Mouse (Mus musculus): ENCODE measurements around the gene Il2ra. TPM values are rescaled to one million over a fixed set of nuclear protein-coding genes. Genes with fewer than 3 reads are reported as not detected.

Gene Il2ra
- total RNA-seq, 2 experiments from 2014 or later: 0.45 to 0.92 TPM

- Histone ChIP-seq H3K27ac (no peak within 1 kb of the TSS), H3K4me3 (no peak within 1 kb of the TSS)
- no peak for DNase-seq
- intact Hi-C loops (cut with DNase I): no loop called here
- no peak for TF ChIP-seq CTCF (IDR thresholded peaks at IDR 0.05)
These were observed 16.7 kb upstream of the Il2ra start, which contains the start of gene Gm17490 for GRCm38 (mm10) chr2:11625890-11626289. Gene Gm17490, minus strand, starts transcription at chr2:11626264.

- intact Hi-C loops (cut with DNase I): no loop called here
- Histone ChIP-seq H3K27ac (no peak overlapping the region), H3K4me3 (no peak overlapping the region)
- TF ChIP-seq CTCF (IDR thresholded peaks at IDR 0.05): no peak
- DNase-seq: no peak
These were observed 7.6 kb upstream of the Il2ra start for GRCm38 (mm10) chr2:11635035-11635434.

- no peak for TF ChIP-seq CTCF (IDR thresholded peaks at IDR 0.05)
- Histone ChIP-seq H3K4me3 (no peak overlapping the region), H3K27ac (no peak overlapping the region)
- no peak for DNase-seq
- intact Hi-C loops (cut with DNase I): no loop called here
These were observed 7.0 kb upstream of the Il2ra start for GRCm38 (mm10) chr2:11635471-11636137.

- no peak overlapping the region for H3K4me3 ChIP-seq
- no peak for TF ChIP-seq CTCF (IDR thresholded peaks at IDR 0.05)
- intact Hi-C loops (cut with DNase I): no loop called here
- no peak overlapping the region for H3K27ac ChIP-seq
- no peak for DNase-seq
These were observed 6.5 kb upstream of the Il2ra start for GRCm38 (mm10) chr2:11636138-11636480.

GRCm38 (mm10) chr2:11637115-11637514, 5.5 kb upstream of the Il2ra start:
- no peak for DNase-seq
- Histone ChIP-seq H3K27ac (no peak overlapping the region), H3K4me3 (no peak overlapping the region)
- no peak for TF ChIP-seq CTCF (IDR thresholded peaks at IDR 0.05)
- intact Hi-C loops (cut with DNase I): no loop called here

GRCm38 (mm10) chr2:11644057-11644456, 1.4 kb downstream of the Il2ra start:
- no peak overlapping the region for H3K27ac ChIP-seq
- no peak for TF ChIP-seq CTCF (IDR thresholded peaks at IDR 0.05)
- intact Hi-C loops (cut with DNase I): no loop called here
- no peak overlapping the region for H3K4me3 ChIP-seq
- DNase-seq: no peak

- Histone ChIP-seq H3K27ac (no peak overlapping the region; the same call in 1 of the 2 replicates), H3K4me3 (no peak overlapping the region)
- intact Hi-C loops (cut with DNase I): no loop called here
- no peak for DNase-seq
- no peak for TF ChIP-seq CTCF (IDR thresholded peaks at IDR 0.05)
These were observed 2.7 kb downstream of the Il2ra start for GRCm38 (mm10) chr2:11645297-11645696.

GRCm38 (mm10) chr2:11651476-11651875, 8.9 kb downstream of the Il2ra start:
- TF ChIP-seq CTCF (IDR thresholded peaks at IDR 0.05): no peak
- H3K4me3 ChIP-seq: no peak overlapping the region
- intact Hi-C loops (cut with DNase I): no loop called here

GRCm38 (mm10) chr2:11652196-11652595, 9.6 kb downstream of the Il2ra start:
- no peak overlapping the region for H3K27ac ChIP-seq
- intact Hi-C loops (cut with DNase I): no loop called here
- TF ChIP-seq CTCF (IDR thresholded peaks at IDR 0.05): no peak
- no peak for DNase-seq
- no peak overlapping the region for H3K4me3 ChIP-seq

More at GRCm38 (mm10) chr2:11651476-11651875, 8.9 kb downstream of the Il2ra start:
- DNase-seq: no peak
- no peak overlapping the region for H3K27ac ChIP-seq

GRCm38 (mm10) chr2:11652780-11653179, 10.2 kb downstream of the Il2ra start:
- DNase-seq: no peak
- intact Hi-C loops (cut with DNase I): no loop called here
- no peak overlapping the region for H3K27ac ChIP-seq
- no peak overlapping the region for H3K4me3 ChIP-seq
- no peak for TF ChIP-seq CTCF (IDR thresholded peaks at IDR 0.05)

GRCm38 (mm10) chr2:11653330-11653729, 10.7 kb downstream of the Il2ra start:
- no peak overlapping the region for H3K4me3 ChIP-seq
- intact Hi-C loops (cut with DNase I): no loop called here
- DNase-seq: no peak
- no peak overlapping the region for H3K27ac ChIP-seq
- no peak for TF ChIP-seq CTCF (IDR thresholded peaks at IDR 0.05)

GRCm38 (mm10) chr2:11653780-11654179, 11.2 kb downstream of the Il2ra start:
- Histone ChIP-seq H3K4me3 (no peak overlapping the region), H3K27ac (no peak overlapping the region)
- intact Hi-C loops (cut with DNase I): no loop called here
- no peak for TF ChIP-seq CTCF (IDR thresholded peaks at IDR 0.05)
- DNase-seq: no peak

- Histone ChIP-seq H3K4me3 (no peak overlapping the region), H3K27ac (peak overlapping the region; percentile 53; the same call in 1 of the 2 replicates)
- no peak for TF ChIP-seq CTCF (IDR thresholded peaks at IDR 0.05)
- intact Hi-C loops (cut with DNase I): no loop called here
- DNase-seq: no peak
These were observed 12.7 kb downstream of the Il2ra start for GRCm38 (mm10) chr2:11654990-11655931.

All from gastrocnemius, adult 2 months (tissue).